Mouse (Mus musculus) G1E (cell line): ENCODE results near the gene Svs2. TPM values are rescaled to one million over a fixed set of nuclear protein-coding genes. Genes with fewer than 3 reads are reported as not detected.
"Not testable (repeated sequence)": the region's sequence is repeated elsewhere in the genome, so short reads cannot be mapped to it uniquely, and the experiment has no call there.

Experiments
- ATAC-seq: 2 replicates; pipeline ENCODE4 v1.8.0; 2016; ENCODE audit warnings: mild to moderate bottlenecking; ENCODE audit not compliant: insufficient number of reproducible peaks, poor library complexity, low FRiP score, severe bottlenecking; ENCODE audit errors: extremely low read depth
- DNase-seq: peaks from one replicate; pipeline ENCODE4 v3.0.0; 2012; ENCODE audit warnings: low spot score
- H3K27me3 ChIP-seq: 2 replicates; pipeline ENCODE4 v1.6.1; 2012; ENCODE audit warnings: mild to moderate bottlenecking, low read length, inconsistent platforms; ENCODE audit not compliant: insufficient read depth
- H3K36me3 ChIP-seq: replicated peaks from 2 replicates; pipeline ENCODE3; 2012; ENCODE audit warnings: mild to moderate bottlenecking, inconsistent platforms
- H3K4me1 ChIP-seq: 2 replicates; pipeline ENCODE4 v1.6.1; 2012; ENCODE audit warnings: low read depth, low read length, inconsistent platforms, mixed read lengths; ENCODE audit not compliant: insufficient read depth
- H3K4me3 ChIP-seq: 2 replicates; pipeline ENCODE4 v1.5.1; 2012; ENCODE audit warnings: low read depth, mild to moderate bottlenecking, inconsistent platforms, low read length, moderate library complexity, mixed read lengths
- H3K9me3 ChIP-seq: replicated peaks from 2 replicates; pipeline ENCODE4 v1.6.1; 2012; ENCODE audit warnings: inconsistent platforms
- CTCF ChIP-seq: IDR thresholded peaks from 2 replicates; pipeline ENCODE4 v1.5.1; 2012; ENCODE audit warnings: low read depth, low read length, inconsistent platforms, mixed read lengths
- GATA1 ChIP-seq: IDR thresholded peaks from 2 replicates; pipeline ENCODE4 v1.6.1; 2012; ENCODE audit warnings: borderline replicate concordance, low read length, inconsistent platforms, mixed read lengths
- GATA2 ChIP-seq: IDR thresholded peaks from 2 replicates; pipeline ENCODE4 v1.6.1; 2012; ENCODE audit warnings: low read depth, low read length, inconsistent platforms, borderline replicate concordance
- POLR2AphosphoS5 ChIP-seq: IDR thresholded peaks from 2 replicates; pipeline ENCODE4 v1.6.1; 2012; ENCODE audit warnings: low read depth, low read length, inconsistent platforms; ENCODE audit not compliant: insufficient replicate concordance
- TAL1 ChIP-seq: conservative IDR thresholded peaks from 2 replicates; pipeline ENCODE4 v1.6.1; 2012; ENCODE audit warnings: low read depth, low read length, inconsistent platforms, mixed read lengths
- polyA plus RNA-seq: library from polyadenylated mRNA; stranded (reverse); fragments of >175 nt; gene quantifications from 2 replicates; pipeline ENCODE4 v1.2.3, GENCODE M21; 2012
- total RNA-seq, 2 experiments: library from RNA; stranded (forward) in 1 of 2; stranded (reverse) in 1 of 2; fragments of 200-1000 nt in 1 of 2; fragments of >200 nt in 1 of 2; fragmentation: Nextera tagmentation in 1 of 2; gene quantifications; 2 replicates each; pipeline ENCODE4 v1.2.3; 2014 to 2017

The Svs2 gene
- total and polyA plus RNA-seq, 3 experiments = 0.11 TPM; not detected in 2

GRCm38 (mm10) chr2:164219295-164219694 lies 19.0 kb downstream of the Svs2 start:
- ATAC-seq (no peak), DNase-seq (no peak)
- Histone ChIP-seq H3K27me3 (0 out of 2 replicates have a peak, but pooled peaks cover 3% of the 10 kb centered on the region), H3K4me3 (no peak overlapping the region), H3K36me3 (no peaks in the 10 kb centered on the region), H3K4me1 (no peaks in the 10 kb centered on the region), H3K9me3 (no peaks in the 10 kb centered on the region)
- no peak for TF ChIP-seq GATA1

GRCm38 (mm10) chr2:164212711-164213110 lies 25.6 kb downstream of the Svs2 start:
- ATAC-seq (no peak), DNase-seq (no peak)
- H3K27me3 ChIP-seq = 0 out of 2 replicates have a peak, but pooled peaks cover 6% of the 10 kb centered on the region
- H3K36me3 ChIP-seq = no peaks in the 10 kb centered on the region
- TF ChIP-seq POLR2AphosphoS5 = no peak
- no peak for TF ChIP-seq GATA1
- TF ChIP-seq CTCF = no peak
- no peak for TF ChIP-seq TAL1
- TF ChIP-seq GATA2 = no peak
- no peak overlapping the region for H3K4me3 ChIP-seq
- no peaks in the 10 kb centered on the region for H3K4me1 ChIP-seq
- no peaks in the 10 kb centered on the region for H3K9me3 ChIP-seq

- Histone ChIP-seq H3K27me3 (0 out of 2 replicates have a peak, but pooled peaks cover 6% of the 10 kb centered on the region), H3K36me3 (no peaks in the 10 kb centered on the region), H3K4me3 (no peak overlapping the region), H3K4me1 (no peaks in the 10 kb centered on the region), H3K9me3 (no peaks in the 10 kb centered on the region)
- DNase-seq (no peak), ATAC-seq (no peak)
- TF ChIP-seq POLR2AphosphoS5 (no peak), TAL1 (no peak), GATA1 (no peak), GATA2 (no peak), CTCF (no peak)
These were observed 27.4 kb downstream of the Svs2 start for GRCm38 (mm10) chr2:164210892-164211291.

- no peaks in the 10 kb centered on the region for H3K4me1 ChIP-seq
- no peak overlapping the region for H3K4me3 ChIP-seq
- H3K9me3 ChIP-seq = no peaks in the 10 kb centered on the region
- no peak for DNase-seq
- 0 out of 2 replicates have a peak, but pooled peaks cover 2% of the 10 kb centered on the region for H3K27me3 ChIP-seq
- no peak for ATAC-seq
- H3K36me3 ChIP-seq = no peaks in the 10 kb centered on the region
- TF ChIP-seq GATA2 = no peak
- no peak for TF ChIP-seq POLR2AphosphoS5
These were observed 31.6 kb downstream of the Svs2 start for GRCm38 (mm10) chr2:164206676-164207075.

- not testable (repeated sequence) for ATAC-seq, H3K4me3 ChIP-seq, H3K4me1 ChIP-seq, DNase-seq, H3K36me3 ChIP-seq, H3K9me3 ChIP-seq, H3K27me3 ChIP-seq
These were observed 32.3 kb downstream of the Svs2 start for GRCm38 (mm10) chr2:164206011-164206410.

- no peak for ATAC-seq
- Histone ChIP-seq H3K4me1 (peaks cover 4% of the 10 kb centered on the region), H3K36me3 (no peaks in the 10 kb centered on the region), H3K4me3 (no peak within 1 kb of the TSS), H3K27me3 (peaks cover 3% of the 10 kb centered on the region; the same call in 1 of the 2 replicates), H3K9me3 (no peaks in the 10 kb centered on the region)
- no peak for TF ChIP-seq GATA1
- DNase-seq = no peak
These were observed 38.5 kb downstream of the Svs2 start, which contains the start of gene Wfdc15a for GRCm38 (mm10) chr2:164199626-164200327. TSS of gene Wfdc15a (minus strand) at chr2:164200130.

GRCm38 (mm10) chr2:164196700-164196990 lies 41.6 kb downstream of the Svs2 start:
- Histone ChIP-seq H3K27me3 (peaks cover 3% of the 10 kb centered on the region; the same call in 1 of the 2 replicates), H3K4me1 (peaks cover 4% of the 10 kb centered on the region), H3K4me3 (no peak overlapping the region), H3K9me3 (no peaks in the 10 kb centered on the region), H3K36me3 (no peaks in the 10 kb centered on the region)
- ATAC-seq = no peak
- DNase-seq = no peak
- no peak for TF ChIP-seq CTCF
